9 mouse cellular contexts compared by ENCODE assay signal in genomic region chr4:115828572-115828902, GRCm38 (mm10). TPM values are rescaled to one million over a fixed set of nuclear protein-coding genes. Genes with fewer than 3 reads are reported as not detected.
A peak's percentile ranks its signal among the peaks of the same experiment; 100 is the strongest.
DNase-seq lines count a peak whose midpoint lies in the region; ATAC-seq and TF ChIP-seq lines count a peak whose summit lies in the region.
"Had no signal": no experiment of that assay in that cellular context is flagged by ENCODE, and none has a peak within 500 bp of the region (broad histone marks: within the 10 kb centered on the region; RNA-seq: fewer than 3 reads in every experiment).

No protein-coding gene starts in this region.

- H3K9me3 ChIP-seq in heart, embryonic 10.5 days: no peaks in the 10 kb centered on the region
- H3K9me3 ChIP-seq in E14TG2a.4 (ENCODE audit: low read length): no peaks in the 10 kb centered on the region
- no peaks in the 10 kb centered on the region for H3K9me3 ChIP-seq in forebrain, postnatal 0 days (ENCODE audit: low read length)

- WGBS in heart, embryonic 10.5 days: 5% methylated on average over 8 of the region's 8 CpGs
- 5% methylated on average over 8 of the region's 8 CpGs for WGBS in forebrain, postnatal 0 days
- WGBS in macrophage (ENCODE audit: missing documents): 18% methylated on average over 8 of the region's 8 CpGs

- peak overlapping the region; percentile 80 for H3K4me3 ChIP-seq in heart, embryonic 10.5 days
- peak overlapping the region; percentile 92 for H3K4me3 ChIP-seq in E14TG2a.4 (replicated peaks; ENCODE audit: low read length)
- peak overlapping the region; percentile 68 for H3K4me3 ChIP-seq in forebrain, postnatal 0 days (ENCODE audit: low read depth, low read length)
- H3K4me3 ChIP-seq in macrophage (ENCODE audit: inconsistent target): peak overlapping the region; percentile 53

- peaks cover 14% of the 10 kb centered on the region; the same call in 1 of the 2 replicates for H3K27me3 ChIP-seq in heart, embryonic 10.5 days (ENCODE audit: insufficient read depth, poor library complexity, severe bottlenecking)
- peaks cover 16% of the 10 kb centered on the region for H3K27me3 ChIP-seq in E14TG2a.4 (ENCODE audit: insufficient read depth, low read length)
- H3K27me3 ChIP-seq in forebrain, postnatal 0 days (ENCODE audit: insufficient read depth, low read length): no peaks in the 10 kb centered on the region

- H3K9ac ChIP-seq in forebrain, postnatal 0 days: peak overlapping the region; percentile 58

- intact Hi-C loops in heart, postnatal 14 days (cut with DNase I): no loop called here

- ATAC-seq in forebrain, postnatal 0 days: peak; percentile 21

- peaks cover 22% of the 10 kb centered on the region for H3K36me3 ChIP-seq in heart, embryonic 10.5 days
- H3K36me3 ChIP-seq in E14TG2a.4 (ENCODE audit: insufficient read depth, low read length) (peaks cover 9% of the 10 kb centered on the region), macrophage (ENCODE audit: inconsistent target) (peaks cover 24% of the 10 kb centered on the region)
- H3K36me3 ChIP-seq in forebrain, postnatal 0 days (ENCODE audit: insufficient read depth): peaks cover 3% of the 10 kb centered on the region; the same call in 1 of the 2 replicates

- DNase-seq in heart, embryonic 10.5 days (ENCODE audit: low spot score): no peak
- DNase-seq in heart, postnatal 14 days: no peak
- DNase-seq in forebrain, postnatal 0 days: no peak
- no peak for DNase-seq in spleen, adult 12 weeks (ENCODE audit: low spot score)
- DNase-seq in B cell, adult 2 months: no peak
- DNase-seq in thymus, postnatal 25 days: no peak

- H3K79me2 ChIP-seq in macrophage (ENCODE audit: inconsistent target): peaks cover 52% of the 10 kb centered on the region

- peak overlapping the region; percentile 90; the same call in 1 of the 2 replicates for H3K27ac ChIP-seq in heart, embryonic 10.5 days
- no peak overlapping the region for H3K27ac ChIP-seq in forebrain, postnatal 0 days (ENCODE audit: low read depth, low read length)
- peak overlapping the region; percentile 74 for H3K27ac ChIP-seq in macrophage

- TF ChIP-seq CTCF in E14TG2a.4 (conservative IDR thresholded peaks at IDR 0.05; ENCODE audit: low read length): no peak
- no peak for TF ChIP-seq CTCF in forebrain, postnatal 0 days (IDR thresholded peaks at IDR 0.05; ENCODE audit: low read depth)

- peaks cover 37% of the 10 kb centered on the region for H3K4me1 ChIP-seq in heart, embryonic 10.5 days
- H3K4me1 ChIP-seq in E14TG2a.4 (replicated peaks; ENCODE audit: low read depth, low read length): peaks cover 72% of the 10 kb centered on the region
- peaks cover 7% of the 10 kb centered on the region for H3K4me1 ChIP-seq in forebrain, postnatal 0 days (ENCODE audit: insufficient read depth)

- H3K4me2 ChIP-seq in forebrain, postnatal 0 days (ENCODE audit: low read depth): peak overlapping the region; percentile 73

RNA-seq across cellular contexts. Expression of gene Mob3c, which starts 0.6 kb away (rescaled TPM):
- 5.9 and 9.8 TPM in 2 replicates for polyA plus RNA-seq in heart, embryonic 10.5 days (2016; fragmentation: Nextera tagmentation; extraction: Ambion mirVana)
- total RNA-seq in heart, postnatal 14 days (2021): 1 to 10 TPM; 6.4 to 7.1 TPM
- 3.0 and 9.0 TPM in 2 replicates for total RNA-seq in forebrain, postnatal 0 days (2014; rRNA removed)
- polyA plus RNA-seq in forebrain, postnatal 0 days (2015; fragmentation: Nextera tagmentation; extraction: Ambion mirVana): 1.6 and 3.0 TPM in 2 replicates
- 100 to 1,000 TPM in 22 of 26 experiments, 10 to 100 TPM in 4; 81.4 to 234 (median 122) TPM for total RNA-seq in macrophage (2018; cell fraction: chromatin; rRNA removed)
- total RNA-seq in macrophage (2018; cell fraction: cytosol; rRNA removed): 10 to 100 TPM; 24.1 to 64.9 (median 31.5) TPM
- total RNA-seq in macrophage (2018; cell fraction: nucleus; rRNA removed): 100 to 1,000 TPM in 18 of 26 experiments, 10 to 100 TPM in 8; 66.0 to 229 (median 125) TPM
- 16.6 to 27.7 TPM (median 23.8 TPM) in 3 replicates for polyA plus RNA-seq in macrophage (2018)

RNA-seq across cellular contexts. Expression of gene Mknk1, which starts 10.5 kb away (rescaled TPM):
- 22.7 and 23.0 TPM in 2 replicates for polyA plus RNA-seq in heart, embryonic 10.5 days (2016; fragmentation: Nextera tagmentation; extraction: Ambion mirVana)
- 10 to 100 TPM; 27.8 to 28.1 TPM for total RNA-seq in heart, postnatal 14 days (2021)
- 18.9 and 19.8 TPM in 2 replicates for total RNA-seq in forebrain, postnatal 0 days (2014; rRNA removed)
- 22.8 and 24.3 TPM in 2 replicates for polyA plus RNA-seq in forebrain, postnatal 0 days (2015; fragmentation: Nextera tagmentation; extraction: Ambion mirVana)
- 100 to 1,000 TPM in 25 of 26 experiments, 10 to 100 TPM in 1; 80.0 to 780 (median 373) TPM for total RNA-seq in macrophage (2018; cell fraction: chromatin; rRNA removed)
- 100 to 1,000 TPM in 10 of 26 experiments, 10 to 100 TPM in 16; 52.2 to 151 (median 89.7) TPM for total RNA-seq in macrophage (2018; cell fraction: cytosol; rRNA removed)
- total RNA-seq in macrophage (2018; cell fraction: nucleus; rRNA removed): 100 to 1,000 TPM in 21 of 26 experiments, 10 to 100 TPM in 5; 56.6 to 406 (median 188) TPM
- polyA plus RNA-seq in macrophage (2018): 62.4 to 141 TPM (median 130 TPM) in 3 replicates

RNA-seq across cellular contexts. Expression of gene Atpaf1, which starts 43.9 kb away (rescaled TPM):
- polyA plus RNA-seq in heart, embryonic 10.5 days (2016; fragmentation: Nextera tagmentation; extraction: Ambion mirVana): 60.0 and 67.2 TPM in 2 replicates
- total RNA-seq in heart, postnatal 14 days (2021): 10 to 100 TPM; 60.6 to 63.0 TPM
- total RNA-seq in forebrain, postnatal 0 days (2014; rRNA removed): 22.1 and 34.0 TPM in 2 replicates
- polyA plus RNA-seq in forebrain, postnatal 0 days (2015; fragmentation: Nextera tagmentation; extraction: Ambion mirVana): 28.0 and 40.9 TPM in 2 replicates
- 10 to 100 TPM in 21 of 26 experiments, 1 to 10 TPM in 5; 5.3 to 33.8 (median 16.9) TPM for total RNA-seq in macrophage (2018; cell fraction: chromatin; rRNA removed)
- total RNA-seq in macrophage (2018; cell fraction: cytosol; rRNA removed): 10 to 100 TPM in 24 of 26 experiments, 1 to 10 TPM in 2; 9.4 to 26.4 (median 15.8) TPM
- 10 to 100 TPM in 20 of 26 experiments, 1 to 10 TPM in 6; 5.8 to 30.3 (median 13.2) TPM for total RNA-seq in macrophage (2018; cell fraction: nucleus; rRNA removed)
- polyA plus RNA-seq in macrophage (2018): 16.5 to 19.3 TPM (median 19.0 TPM) in 3 replicates

RNA-seq across cellular contexts. Expression of gene Tex38, which starts 47.7 kb away (rescaled TPM):
- polyA plus RNA-seq in heart, embryonic 10.5 days (2016; fragmentation: Nextera tagmentation; extraction: Ambion mirVana): 0.55 and 0.62 TPM in 2 replicates
- under 1 TPM in 1 of 2 experiments, not detected in 1; 0.39 TPM for total RNA-seq in heart, postnatal 14 days (2021)
- 0.95 TPM in 1 of 2 replicates, not detected in the other for total RNA-seq in forebrain, postnatal 0 days (2014; rRNA removed)
- polyA plus RNA-seq in forebrain, postnatal 0 days (2015; fragmentation: Nextera tagmentation; extraction: Ambion mirVana): 0.43 and 0.59 TPM in 2 replicates
- total RNA-seq in macrophage (2018; cell fraction: chromatin; rRNA removed): not detected
- under 1 TPM in 1 of 26 experiments, not detected in 25; 0.19 TPM for total RNA-seq in macrophage (2018; cell fraction: cytosol; rRNA removed)
- total RNA-seq in macrophage (2018; cell fraction: nucleus; rRNA removed): under 1 TPM in 1 of 26 experiments, not detected in 25; 0.96 TPM
- not detected in 3 replicates for polyA plus RNA-seq in macrophage (2018)

RNA-seq across cellular contexts. Expression of gene Kncn, which starts 55.7 kb away (rescaled TPM):
- not detected in 2 replicates for polyA plus RNA-seq in heart, embryonic 10.5 days (2016; fragmentation: Nextera tagmentation; extraction: Ambion mirVana)
- total RNA-seq in heart, postnatal 14 days (2021): not detected
- total RNA-seq in forebrain, postnatal 0 days (2014; rRNA removed): 0.38 TPM in 1 of 2 replicates, not detected in the other
- 0.10 and 0.44 TPM in 2 replicates for polyA plus RNA-seq in forebrain, postnatal 0 days (2015; fragmentation: Nextera tagmentation; extraction: Ambion mirVana)
- 1 to 10 TPM in 2 of 26 experiments, under 1 TPM in 2, not detected in 22; 0.77 to 1.6 (median 0.97) TPM for total RNA-seq in macrophage (2018; cell fraction: chromatin; rRNA removed)
- not detected for total RNA-seq in macrophage (2018; cell fraction: cytosol; rRNA removed)
- total RNA-seq in macrophage (2018; cell fraction: nucleus; rRNA removed): 1 to 10 TPM in 3 of 26 experiments, under 1 TPM in 5, not detected in 18; 0.29 to 1.4 (median 0.75) TPM
- not detected in 3 replicates for polyA plus RNA-seq in macrophage (2018)
- polyA plus RNA-seq: CD4-positive, CD25-positive, alpha-beta regulatory T cell, adult 4 months had no signal
